Mouse (Mus musculus) G1E (cell line): ENCODE data around the gene Hoxd9.

Source experiments
- CTCF ChIP-seq: IDR thresholded peaks from 2 replicates; pipeline ENCODE4 v1.5.1; 2012; ENCODE audit warnings: low read depth, low read length, inconsistent platforms, mixed read lengths
- TAL1 ChIP-seq: conservative IDR thresholded peaks from 2 replicates; pipeline ENCODE4 v1.6.1; 2012; ENCODE audit warnings: low read depth, low read length, inconsistent platforms, mixed read lengths

DNA sequence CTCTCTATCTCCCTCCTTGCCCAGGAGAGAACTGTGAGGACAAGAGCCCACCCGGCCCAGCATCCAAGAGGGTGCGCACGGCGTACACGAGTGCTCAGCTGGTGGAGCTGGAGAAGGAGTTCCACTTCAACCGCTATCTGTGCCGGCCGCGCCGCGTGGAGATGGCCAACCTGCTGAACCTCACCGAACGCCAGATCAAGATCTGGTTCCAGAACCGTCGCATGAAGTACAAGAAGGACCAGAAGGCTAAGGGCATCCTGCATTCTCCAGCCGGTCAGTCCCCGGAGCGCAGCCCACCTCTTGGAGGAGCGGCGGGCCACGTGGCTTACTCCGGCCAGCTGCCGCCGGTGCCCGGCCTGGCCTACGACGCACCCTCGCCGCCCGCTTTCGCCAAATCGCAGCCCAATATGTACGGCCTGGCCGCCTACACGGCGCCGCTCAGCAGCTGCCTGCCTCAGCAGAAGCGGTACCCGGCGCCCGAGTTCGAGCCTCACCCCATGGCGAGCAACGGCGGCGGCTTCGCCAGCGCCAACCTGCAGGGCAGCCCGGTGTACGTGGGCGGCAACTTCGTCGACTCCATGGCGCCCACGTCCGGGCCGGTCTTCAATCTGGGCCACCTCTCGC, 48.9 kb downstream of the Hoxd9 start:
- TF ChIP-seq CTCF (no peak), TAL1 (no peak)
